22 mouse cellular contexts compared by ENCODE assay signal in the genomic region with DNA sequence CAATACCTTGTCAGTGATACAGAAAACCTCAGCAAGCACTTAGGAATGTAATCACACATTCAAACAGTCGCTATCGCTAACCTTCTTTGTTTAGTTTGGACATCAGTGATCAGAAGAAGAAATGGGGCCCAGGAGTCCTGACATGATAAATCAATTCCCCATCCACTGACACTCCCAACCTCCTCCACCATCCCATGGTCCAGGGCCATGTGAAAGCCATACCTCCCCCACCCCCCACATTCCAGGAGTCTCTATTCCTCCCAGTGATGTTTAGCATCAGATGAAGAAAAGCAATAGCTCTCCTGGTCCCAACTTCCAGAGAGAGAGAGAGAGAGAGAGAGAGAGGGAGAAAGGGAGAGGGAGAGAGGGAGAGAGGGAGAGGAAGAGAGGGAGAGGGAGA. TPM values are rescaled to one million over a fixed set of nuclear protein-coding genes. Genes with fewer than 3 reads are reported as not detected.
DNase-seq lines count a peak whose midpoint lies in the region; ATAC-seq lines count a peak whose summit lies in the region.
"Had no signal": no experiment of that assay in that cellular context is flagged by ENCODE, and none has a peak within 500 bp of the region (broad histone marks: within the 10 kb centered on the region; RNA-seq: fewer than 3 reads in every experiment).

No protein-coding gene starts in this region.

- ATAC-seq in hindbrain, embryonic 13.5 days (ENCODE audit: low FRiP score), result no peak
- ATAC-seq in hindbrain, embryonic 14.5 days (ENCODE audit: low FRiP score), result no peak
- no peak for ATAC-seq in midbrain, embryonic 14.5 days (ENCODE audit: low FRiP score, low TSS enrichment)
- no peak for ATAC-seq in forebrain, embryonic 12.5 days (ENCODE audit: low FRiP score)
- ATAC-seq: activated CD4-positive, CD25-positive, alpha-beta regulatory T cell, adult 4 months; intestine, embryonic 16.5 days; midbrain, embryonic 13.5 days had no signal

- H3K36me3 ChIP-seq in hindbrain, embryonic 13.5 days, result 0 out of 2 replicates have a peak, but pooled peaks cover 6% of the 10 kb centered on the region
- 0 out of 2 replicates have a peak, but pooled peaks cover 19% of the 10 kb centered on the region for H3K36me3 ChIP-seq in hindbrain, embryonic 14.5 days (replicated peaks; ENCODE audit: control insufficient read depth, insufficient read depth)
- H3K36me3 ChIP-seq in midbrain, embryonic 14.5 days (ENCODE audit: control insufficient read depth, insufficient read depth, low read length), result peaks cover 26% of the 10 kb centered on the region
- peaks cover 45% of the 10 kb centered on the region for H3K36me3 ChIP-seq in midbrain, embryonic 10.5 days
- H3K36me3 ChIP-seq in forebrain, embryonic 12.5 days (replicated peaks), result peaks cover 34% of the 10 kb centered on the region

- whole genome bisulfite sequencing in hindbrain, embryonic 13.5 days, result 43% methylated on average over 2 of the region's 2 CpGs
- WGBS in hindbrain, embryonic 14.5 days, result 49% methylated on average over 2 of the region's 2 CpGs
- 69% methylated on average over 2 of the region's 2 CpGs for WGBS in midbrain, embryonic 14.5 days
- 85% methylated on average over 2 of the region's 2 CpGs for WGBS in midbrain, embryonic 10.5 days
- WGBS in forebrain, embryonic 12.5 days, result 83% methylated on average over 2 of the region's 2 CpGs

- DNase-seq in hindbrain, embryonic 14.5 days (ENCODE audit: low spot score), result no peak
- DNase-seq in midbrain, embryonic 14.5 days, result no peak
- DNase-seq in midbrain, embryonic 10.5 days (ENCODE audit: low spot score), result no peak
- no peak for DNase-seq in adrenal gland, postnatal 14 days
- no peak for DNase-seq in left cerebral cortex, adult 18-20 months (ENCODE audit: low spot score in 2 of 2)
- DNase-seq: adrenal gland, adult 2 months; B cell, adult 2 months; cerebellum, adult 2 months; cerebellum, postnatal 14 days; gastrocnemius, postnatal 14 days; heart, adult 2 months; lung, postnatal 4 days; right cerebral cortex, postnatal 14 days; thymus, postnatal 4 days had no signal

- H3K27ac ChIP-seq in hindbrain, embryonic 13.5 days, result 0 out of 2 replicates have a peak overlapping the region, but pooled peaks have one; percentile 0
- H3K27ac ChIP-seq in hindbrain, embryonic 14.5 days, result no peak overlapping the region
- H3K27ac ChIP-seq in midbrain, embryonic 14.5 days (replicated peaks; ENCODE audit: low read depth, low read length), result peak overlapping the region; percentile 14; the same call in 1 of the 2 replicates
- no peak overlapping the region for H3K27ac ChIP-seq in midbrain, embryonic 10.5 days (replicated peaks)
- H3K27ac ChIP-seq in forebrain, embryonic 12.5 days, result peak overlapping the region; percentile 21; the same call in 1 of the 2 replicates
- H3K27ac ChIP-seq: heart, adult 2 months; limb, embryonic 13.5 days; midbrain, embryonic 13.5 days had no signal

- peaks cover 46% of the 10 kb centered on the region for H3K4me1 ChIP-seq in hindbrain, embryonic 13.5 days (replicated peaks)
- H3K4me1 ChIP-seq in hindbrain, embryonic 14.5 days (replicated peaks; ENCODE audit: control insufficient read depth, insufficient read depth, low read length), result peaks cover 11% of the 10 kb centered on the region
- H3K4me1 ChIP-seq in midbrain, embryonic 14.5 days (ENCODE audit: control insufficient read depth, insufficient read depth, low read length), result peaks cover 14% of the 10 kb centered on the region
- H3K4me1 ChIP-seq in midbrain, embryonic 10.5 days, result peaks cover 63% of the 10 kb centered on the region
- H3K4me1 ChIP-seq in forebrain, embryonic 12.5 days, result peaks cover 56% of the 10 kb centered on the region

- H3K4me3 ChIP-seq in hindbrain, embryonic 13.5 days, result no peak overlapping the region
- no peak overlapping the region for H3K4me3 ChIP-seq in hindbrain, embryonic 14.5 days (replicated peaks; ENCODE audit: low read length)
- H3K4me3 ChIP-seq in midbrain, embryonic 14.5 days (replicated peaks; ENCODE audit: low read depth, low read length), result no peak overlapping the region
- H3K4me3 ChIP-seq in midbrain, embryonic 10.5 days, result no peak overlapping the region
- no peak overlapping the region for H3K4me3 ChIP-seq in forebrain, embryonic 12.5 days (replicated peaks)
- H3K4me3 ChIP-seq: heart, adult 2 months; limb, embryonic 13.5 days; megakaryocyte, embryonic 14.5 days; midbrain, embryonic 13.5 days had no signal

- H3K4me2 ChIP-seq in hindbrain, embryonic 13.5 days, result no peak overlapping the region
- H3K4me2 ChIP-seq in hindbrain, embryonic 14.5 days (replicated peaks), result no peak overlapping the region
- H3K4me2 ChIP-seq in midbrain, embryonic 14.5 days (ENCODE audit: low read length), result no peak overlapping the region
- no peak overlapping the region for H3K4me2 ChIP-seq in forebrain, embryonic 12.5 days
- H3K4me2 ChIP-seq: limb, embryonic 13.5 days; liver, embryonic 11.5 days; midbrain, embryonic 13.5 days had no signal

- no peaks in the 10 kb centered on the region for H3K27me3 ChIP-seq in hindbrain, embryonic 13.5 days
- H3K27me3 ChIP-seq in hindbrain, embryonic 14.5 days (ENCODE audit: control insufficient read depth, insufficient read depth, low read length), result no peaks in the 10 kb centered on the region
- no peaks in the 10 kb centered on the region for H3K27me3 ChIP-seq in midbrain, embryonic 14.5 days (ENCODE audit: control insufficient read depth, insufficient read depth, low read length)
- peaks cover 14% of the 10 kb centered on the region for H3K27me3 ChIP-seq in midbrain, embryonic 10.5 days (ENCODE audit: low read depth, poor library complexity, severe bottlenecking)
- no peaks in the 10 kb centered on the region for H3K27me3 ChIP-seq in forebrain, embryonic 12.5 days
- H3K27me3 ChIP-seq: limb, embryonic 13.5 days; megakaryocyte, embryonic 14.5 days; midbrain, embryonic 13.5 days had no signal

- no peaks in the 10 kb centered on the region for H3K9me3 ChIP-seq in hindbrain, embryonic 13.5 days
- no peaks in the 10 kb centered on the region for H3K9me3 ChIP-seq in hindbrain, embryonic 14.5 days (ENCODE audit: control insufficient read depth, low read length)
- no peaks in the 10 kb centered on the region for H3K9me3 ChIP-seq in midbrain, embryonic 14.5 days (ENCODE audit: control insufficient read depth, low read length)
- no peaks in the 10 kb centered on the region for H3K9me3 ChIP-seq in midbrain, embryonic 10.5 days (replicated peaks)
- H3K9me3 ChIP-seq in forebrain, embryonic 12.5 days, result no peaks in the 10 kb centered on the region
- H3K9me3 ChIP-seq: limb, embryonic 13.5 days; megakaryocyte, embryonic 14.5 days; midbrain, embryonic 13.5 days had no signal

- H3K9ac ChIP-seq in hindbrain, embryonic 13.5 days, result no peak overlapping the region
- no peak overlapping the region for H3K9ac ChIP-seq in hindbrain, embryonic 14.5 days
- H3K9ac ChIP-seq in midbrain, embryonic 14.5 days (replicated peaks; ENCODE audit: low read length), result no peak overlapping the region
- no peak overlapping the region for H3K9ac ChIP-seq in forebrain, embryonic 12.5 days
- H3K9ac ChIP-seq: limb, embryonic 13.5 days; midbrain, embryonic 13.5 days had no signal

RNA-seq across cellular contexts. Expression of a gene that starts 28.5 kb away (rescaled TPM):
- polyA plus RNA-seq in hindbrain, embryonic 13.5 days (2015; fragmentation: Nextera tagmentation; extraction: Ambion mirVana), result 53.6 and 54.9 TPM in 2 replicates
- 46.3 and 48.6 TPM in 2 replicates for polyA plus RNA-seq in hindbrain, embryonic 14.5 days (2014; fragmentation: Nextera tagmentation; extraction: Ambion mirVana)
- polyA plus RNA-seq in midbrain, embryonic 14.5 days (2014; fragmentation: Nextera tagmentation; extraction: Ambion mirVana), result 114 and 125 TPM in 2 replicates
- polyA plus RNA-seq in midbrain, embryonic 10.5 days (2016; fragmentation: Nextera tagmentation; extraction: Ambion mirVana), result 34.9 and 42.3 TPM in 2 replicates
- polyA plus RNA-seq in forebrain, embryonic 12.5 days (2016; fragmentation: Nextera tagmentation; extraction: Ambion mirVana), result 69.4 and 72.2 TPM in 2 replicates
- 163 and 168 TPM in 2 replicates for total RNA-seq in adrenal gland, postnatal 14 days (2021)
- 100 to 1,000 TPM; 130 to 135 TPM for total RNA-seq in left cerebral cortex, adult 18-20 months (2021)

Comparison
In these comparisons a context has a peak if more than half of its experiments do, and no peak if none do; other contexts are left out.
1. H3K27ac ChIP-seq: peak in hindbrain, embryonic 13.5 days (single experiment), midbrain, embryonic 14.5 days (single experiment) and forebrain, embryonic 12.5 days (single experiment); none in hindbrain, embryonic 14.5 days (single experiment) and midbrain, embryonic 10.5 days (single experiment).